Mouse (Mus musculus): ENCODE measurements around the gene P3h4.

P3h4 gene

DNA sequence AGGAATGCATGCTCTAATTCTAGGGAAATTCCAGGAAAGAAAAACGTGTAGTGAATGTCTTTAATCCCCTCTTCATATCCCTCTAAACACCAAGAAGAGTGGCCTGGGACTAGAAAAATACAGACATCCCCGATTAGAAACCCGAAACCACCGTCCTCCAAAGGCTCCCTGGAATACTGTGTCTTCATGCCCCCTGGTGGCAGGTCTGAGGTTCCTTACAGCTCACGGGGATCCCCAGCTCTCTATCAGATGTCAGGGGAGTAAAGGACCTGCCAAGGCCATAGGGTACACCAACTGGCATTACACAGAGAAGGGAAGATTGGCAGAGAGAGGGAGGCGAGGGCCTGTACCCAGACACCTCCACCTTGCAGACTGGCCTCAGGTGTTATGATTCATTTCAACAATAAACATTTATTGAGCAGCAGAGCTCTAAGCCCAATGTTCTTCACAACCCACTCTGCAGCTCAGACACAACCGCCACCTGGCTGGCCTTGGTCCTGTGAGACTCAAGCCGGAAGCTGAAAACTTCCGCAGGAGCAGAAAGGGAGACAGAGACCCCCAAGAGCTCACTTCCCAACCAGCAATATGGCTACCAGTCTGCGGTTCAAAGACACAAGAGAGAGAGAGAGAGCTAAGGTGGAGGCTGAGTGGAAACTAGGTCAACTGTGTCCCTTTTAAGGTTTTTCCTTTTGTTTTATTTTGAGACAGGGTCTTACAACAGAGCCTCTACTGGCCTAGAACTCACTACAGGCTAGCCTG, 6.4 kb downstream of the P3h4 start:
- DNase-seq, result peak; percentile 76

DNA sequence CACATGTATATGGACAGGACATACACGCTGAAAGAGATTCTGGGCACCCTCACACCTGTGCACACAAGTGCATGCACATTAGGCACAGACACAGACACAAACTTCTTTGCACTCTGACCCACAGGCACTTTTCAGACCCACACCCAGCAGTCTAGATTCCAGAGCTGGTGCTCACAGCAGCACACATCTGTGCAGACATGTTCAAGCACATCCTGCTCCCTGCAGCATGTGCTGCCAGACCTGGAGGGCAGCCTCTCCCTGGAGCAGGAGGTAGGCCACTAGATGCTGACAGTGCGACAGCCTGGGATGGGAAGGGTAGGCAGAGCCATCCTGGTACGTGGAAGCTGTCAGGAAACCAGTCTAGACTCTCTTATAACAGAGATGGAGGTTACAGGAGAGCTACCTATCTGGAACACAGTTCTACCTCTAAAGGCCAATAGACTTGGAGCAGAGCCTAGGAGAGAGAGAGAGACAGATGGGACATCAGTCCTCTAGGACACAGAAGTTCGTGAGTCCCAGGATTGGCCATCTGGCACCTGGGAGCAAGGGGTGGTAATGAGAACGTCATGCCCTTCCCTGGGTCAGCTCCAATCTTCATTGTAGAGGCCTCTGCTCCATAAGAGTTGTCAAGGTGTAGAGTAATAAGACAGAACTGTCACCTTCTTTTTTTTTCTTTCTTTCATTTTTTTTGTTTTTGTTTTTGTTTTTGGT, 7.5 kb downstream of the P3h4 start:
- no peak for DNase-seq

- no peak for DNase-seq
Measured at GRCm38 (mm10) chr11:100406273-100406672, 8.4 kb downstream of the P3h4 start.

DNA sequence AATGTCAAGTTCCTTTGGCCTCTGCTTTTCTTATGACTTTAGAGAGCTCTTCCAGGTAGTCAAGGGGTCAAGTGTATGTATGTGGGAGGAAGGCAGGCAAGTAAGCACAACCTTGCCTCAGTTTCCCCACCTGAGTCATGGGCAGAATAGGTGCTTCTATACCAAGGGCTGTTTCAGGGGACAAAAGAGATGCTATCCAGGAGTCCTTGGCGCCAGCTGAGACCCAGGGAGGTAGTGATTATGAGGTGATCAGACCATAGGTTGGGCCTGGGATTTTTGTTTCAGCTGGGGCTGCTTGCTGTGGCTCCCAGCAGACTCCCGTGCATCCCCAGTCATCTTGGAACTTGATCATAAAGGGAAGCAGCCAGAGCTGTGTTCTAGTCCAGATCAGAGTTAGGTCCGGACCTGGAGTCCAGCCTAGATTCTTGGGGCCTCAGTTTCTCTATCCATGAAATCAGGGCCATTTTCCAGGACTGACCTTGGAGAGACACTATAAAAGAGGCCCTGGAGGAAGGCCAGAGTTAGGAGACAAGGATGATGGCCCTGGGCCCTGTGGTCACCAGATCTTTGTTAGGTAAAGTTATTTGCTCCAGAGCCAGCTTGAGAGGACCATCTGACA, 10.1 kb downstream of the P3h4 start:
- no peak for DNase-seq

DNA sequence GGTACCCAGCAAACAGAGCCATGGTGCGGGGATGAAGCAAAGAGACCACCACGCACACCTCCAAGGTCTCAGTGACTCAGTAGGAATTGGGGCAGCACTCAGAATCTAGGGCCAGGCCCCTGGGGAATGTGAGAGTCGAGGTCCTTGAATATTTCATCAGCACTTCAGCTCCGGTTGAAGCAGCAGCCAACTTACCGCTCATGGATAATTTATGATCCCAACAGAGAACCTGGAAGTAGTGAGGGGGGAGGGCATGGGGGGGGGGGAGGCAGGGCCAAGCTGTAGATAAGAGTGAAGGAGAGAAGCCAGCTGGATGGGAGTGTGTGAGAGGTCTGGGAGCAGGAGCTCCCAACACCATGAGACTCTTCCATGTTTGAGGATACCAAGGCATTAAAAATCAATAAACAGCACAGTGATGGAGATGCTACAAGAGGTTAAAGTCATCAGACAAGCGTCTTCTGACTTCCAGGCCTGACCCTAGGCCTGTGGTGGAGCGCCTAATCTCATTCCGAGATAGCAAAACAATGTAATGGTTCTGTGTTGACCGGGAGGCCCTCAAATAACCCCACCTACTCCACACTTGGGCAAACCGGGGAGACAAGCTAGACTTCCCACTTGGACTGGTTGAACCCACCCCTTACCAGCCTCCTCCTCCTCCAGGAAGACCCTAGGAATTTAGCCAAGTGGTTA, 11.0 kb downstream of the P3h4 start:
- DNase-seq, result peak; percentile 57

DNA sequence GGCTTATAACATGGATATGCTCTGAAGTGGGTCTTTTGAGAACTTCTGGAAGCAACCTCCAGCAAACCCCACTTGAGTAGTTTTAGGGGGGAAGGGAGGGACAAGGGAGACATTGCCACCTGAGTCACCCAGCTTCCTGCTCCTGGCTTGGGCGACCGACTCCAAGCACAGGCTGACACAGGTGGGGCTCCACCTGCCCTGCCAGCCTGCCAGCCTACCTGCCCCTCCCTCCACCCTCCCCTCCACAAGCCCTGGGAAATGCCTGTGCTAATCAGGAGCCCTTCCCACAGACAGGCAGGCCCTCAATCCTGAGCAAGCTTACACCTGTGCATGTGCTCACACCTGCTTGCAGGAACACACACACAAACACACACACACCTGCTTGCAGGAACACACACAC, 12.0 kb downstream of the P3h4 start:
- no peak for DNase-seq

GRCm38 (mm10) chr11:100402240-100402639, 12.4 kb downstream of the P3h4 start:
- DNase-seq, result no peak

GRCm38 (mm10) chr11:100400842-100401241, 13.8 kb downstream of the P3h4 start:
- no peak for DNase-seq

GRCm38 (mm10) chr11:100399727-100400538, 14.7 kb downstream of the P3h4 start:
- DNase-seq, result no peak

DNA sequence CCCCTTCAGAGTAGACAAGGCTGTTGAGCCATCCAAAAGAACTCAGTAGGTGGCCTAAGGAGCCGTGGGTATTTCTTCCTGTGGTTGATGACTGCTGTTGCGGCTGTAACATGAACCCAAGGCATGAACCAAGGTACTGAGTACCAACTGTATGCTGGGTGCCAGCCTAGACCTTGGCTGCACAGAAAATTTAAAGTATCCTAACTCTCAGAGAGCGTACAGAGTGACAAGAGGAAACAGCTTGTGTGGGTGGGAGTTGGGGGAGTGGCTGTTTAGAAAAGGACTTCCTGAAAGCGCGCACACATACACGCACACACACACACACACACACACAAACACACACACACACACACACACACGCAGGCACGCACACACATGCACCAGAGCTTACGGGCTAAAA, 15.3 kb downstream of the P3h4 start:
- DNase-seq, result no peak

- no peak for DNase-seq
Measured at GRCm38 (mm10) chr11:100398517-100398916, 16.1 kb downstream of the P3h4 start.

DNA sequence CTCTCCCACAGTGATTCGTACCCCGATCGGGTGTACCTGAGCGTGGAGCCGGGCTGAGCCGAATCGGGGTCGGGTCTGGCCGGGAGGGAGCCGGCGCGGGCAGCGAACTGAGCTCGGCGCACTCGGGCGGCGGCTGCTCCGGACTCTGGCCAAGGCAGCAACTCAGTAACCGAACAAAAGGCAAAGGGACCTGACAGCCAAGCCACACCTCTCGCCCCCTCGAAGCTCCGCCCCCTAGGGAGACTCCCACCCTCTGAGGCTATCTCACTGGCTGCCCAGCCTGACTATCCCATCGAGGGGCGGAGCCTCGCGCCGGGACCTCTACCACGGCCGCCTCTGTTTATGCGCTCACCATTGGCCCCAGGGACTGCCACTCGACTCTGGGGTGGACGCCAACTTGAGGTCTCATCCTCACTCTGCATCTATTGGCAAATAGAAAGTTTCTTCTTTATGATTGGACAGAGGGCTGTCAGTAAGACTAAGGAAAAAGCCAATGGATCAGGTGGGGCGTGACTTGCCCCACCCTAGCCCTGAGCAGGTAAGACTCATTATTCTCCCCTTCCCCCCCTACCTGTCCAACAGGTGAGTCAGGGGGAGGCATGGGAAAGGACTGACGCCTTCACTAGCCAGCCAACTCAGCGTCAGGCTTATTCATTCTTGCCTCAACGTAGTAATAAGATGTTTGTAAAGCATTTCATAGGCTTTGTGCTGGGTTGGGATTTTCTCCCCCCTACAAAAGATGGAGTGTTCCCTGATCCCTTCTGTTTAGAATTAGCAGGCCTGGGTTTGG, 16.8 kb downstream of the P3h4 start, which contains the start of gene Jup:
TSS of gene Jup (minus strand) at position 164 of the 790 bp plus-strand sequence.
- peak; percentile 100 for DNase-seq

- peak; percentile 30 for DNase-seq
Measured at GRCm38 (mm10) chr11:100396886-100397599, 17.6 kb downstream of the P3h4 start.

GRCm38 (mm10) chr11:100395861-100396631, 18.6 kb downstream of the P3h4 start:
- peak; percentile 35 for DNase-seq

DNA sequence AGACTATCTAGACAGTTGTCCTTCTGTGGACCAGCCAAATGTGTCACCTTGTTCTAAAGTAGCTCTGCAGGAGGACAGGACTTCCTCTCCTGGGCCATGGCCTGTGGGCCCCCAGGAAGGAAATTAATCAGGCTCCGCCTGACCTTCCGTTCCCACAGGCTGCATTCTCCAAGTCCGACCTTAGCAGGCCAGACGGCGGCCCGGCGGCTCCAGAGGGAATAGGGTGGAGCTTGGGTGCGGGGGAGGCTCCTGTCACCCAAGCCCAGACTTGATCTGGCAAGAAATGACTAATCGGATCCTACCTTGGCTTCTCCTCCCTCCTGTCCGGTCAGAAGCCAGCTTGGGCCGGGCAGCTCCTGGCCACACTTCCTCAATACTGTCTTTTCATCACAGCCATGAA, 19.4 kb downstream of the P3h4 start:
- peak; percentile 27 for DNase-seq

- DNase-seq, result no peak
Measured at GRCm38 (mm10) chr11:100394353-100395074, 20.1 kb downstream of the P3h4 start.

GRCm38 (mm10) chr11:100393733-100394132, 20.9 kb downstream of the P3h4 start:
- no peak for DNase-seq

DNA sequence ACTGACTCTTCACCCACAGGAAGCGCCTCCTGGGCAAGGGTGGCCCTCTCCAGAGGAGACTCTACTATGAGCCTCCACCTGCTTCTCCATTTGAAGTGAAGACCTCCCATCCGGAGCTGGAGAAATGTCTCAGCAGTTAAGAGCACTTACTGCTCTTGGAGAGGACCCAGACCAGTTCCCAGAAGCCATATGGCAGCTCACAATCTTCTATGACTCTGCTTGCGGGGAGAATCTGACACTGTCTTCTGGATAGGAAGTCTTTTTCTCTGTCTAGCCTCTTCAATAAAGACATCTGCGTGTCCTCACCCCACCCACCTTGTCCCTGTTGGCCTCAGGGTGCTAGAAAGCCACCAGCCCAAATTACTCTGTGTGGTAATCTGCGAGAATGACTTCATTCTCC, 21.7 kb downstream of the P3h4 start:
- no peak for DNase-seq

- no peak for DNase-seq
Measured at GRCm38 (mm10) chr11:100391884-100392345, 22.7 kb downstream of the P3h4 start.

All from retina, postnatal 1 day (tissue).